Mouse (Mus musculus) CH12.LX (cell line): ENCODE measurements around the gene Ptcd2. TPM values are rescaled to one million over a fixed set of nuclear protein-coding genes. Genes with fewer than 3 reads are reported as not detected.

ENCODE experiments used
- DNase-seq: peaks from one replicate; pipeline ENCODE4 v3.0.0-alpha.2; 2013; ENCODE audit errors: extremely low read depth
- H3K27ac ChIP-seq: 2 replicates; pipeline ENCODE4 v1.5.1; 2012; ENCODE audit warnings: low read depth, mild to moderate bottlenecking, control low read depth, moderate library complexity; ENCODE audit not compliant: insufficient read depth
- H3K27me3 ChIP-seq: replicated peaks from 2 replicates; pipeline ENCODE3; 2012; ENCODE audit warnings: inconsistent platforms
- H3K36me3 ChIP-seq, 2 experiments: replicated peaks in 1 of 2; 2 replicates each; pipeline versions ENCODE3 to v1.6.1; 2012; ENCODE audit warnings: inconsistent platforms in 1 of 2, low read length in 1 of 2, mild to moderate bottlenecking in 1 of 2, mixed read lengths in 1 of 2, moderate library complexity in 1 of 2; ENCODE audit not compliant: control insufficient read depth in 1 of 2, insufficient read depth in 1 of 2
- H3K4me1 ChIP-seq, 2 experiments: 2 replicates each; pipeline ENCODE4 v1.6.1; 2012; ENCODE audit warnings: inconsistent platforms in 1 of 2, moderate library complexity in 1 of 2; ENCODE audit not compliant: insufficient read depth in 2 of 2, control insufficient read depth in 1 of 2
- H3K4me2 ChIP-seq: 2 replicates; pipeline ENCODE4 v1.6.1; 2012; ENCODE audit warnings: low read depth, mild to moderate bottlenecking, control low read depth; ENCODE audit not compliant: poor library complexity, insufficient read depth, severe bottlenecking
- H3K4me3 ChIP-seq, 3 experiments: fragments of 150-350 bp in 1 of 3; sonication (generic) in 1 of 3; replicated peaks in 1 of 3; 2 replicates each; pipeline versions ENCODE3 to v1.5.1; 2011 to 2012; ENCODE audit warnings: low read depth in 2 of 3, low read length in 2 of 3, mild to moderate bottlenecking in 2 of 3, moderate library complexity in 2 of 3, control low read depth in 1 of 3, improper control_type of control experiment in 1 of 3, inconsistent platforms in 1 of 3, mixed read lengths in 1 of 3; ENCODE audit not compliant: poor library complexity in 1 of 3
- H3K79me2 ChIP-seq: replicated peaks from 2 replicates; pipeline ENCODE4 v1.6.1; 2012; ENCODE audit warnings: mild to moderate bottlenecking, moderate library complexity; ENCODE audit not compliant: control insufficient read depth, poor library complexity, insufficient read depth, severe bottlenecking; ENCODE audit errors: extremely low read depth
- H3K9ac ChIP-seq: 2 replicates; pipeline ENCODE4 v1.6.1; 2012; ENCODE audit warnings: low read depth, mild to moderate bottlenecking, control low read depth, moderate library complexity; ENCODE audit not compliant: insufficient read depth
- H3K9me3 ChIP-seq: replicated peaks from 2 replicates; pipeline ENCODE3; 2012; ENCODE audit warnings: low read length, inconsistent platforms, mixed read lengths
- BHLHE40 ChIP-seq: IDR thresholded peaks from 2 replicates; pipeline ENCODE4 v1.6.1; 2011; ENCODE audit warnings: mild to moderate bottlenecking, low read depth, low read length, improper control_type of control experiment
- CHD1 ChIP-seq: IDR thresholded peaks from 2 replicates; pipeline ENCODE4 v1.6.1; 2012; ENCODE audit warnings: low read depth, low read length, improper control_type of control experiment, inconsistent platforms
- CHD2 ChIP-seq: IDR thresholded peaks from 2 replicates; pipeline ENCODE4 v1.6.1; 2011; ENCODE audit warnings: low read length, improper control_type of control experiment
- CTCF ChIP-seq, 2 experiments: IDR thresholded peaks in 1 of 2; conservative IDR thresholded peaks in 1 of 2; 2 replicates each; pipeline ENCODE4 v1.5.1; 2011 to 2012; ENCODE audit warnings: low read depth in 2 of 2, low read length in 2 of 2, improper control_type of control experiment in 1 of 2, inconsistent platforms in 1 of 2, mild to moderate bottlenecking in 1 of 2, moderate library complexity in 1 of 2
- E2F4 ChIP-seq: IDR thresholded peaks from 2 replicates; pipeline ENCODE4 v1.6.1; 2011; ENCODE audit warnings: low read depth, low read length, improper control_type of control experiment; ENCODE audit not compliant: insufficient replicate concordance
- ELF1 ChIP-seq: IDR thresholded peaks from 2 replicates; pipeline ENCODE4 v1.6.1; 2014; ENCODE audit warnings: low read depth, mild to moderate bottlenecking, inconsistent platforms, low read length, improper control_type of control experiment
- EP300 ChIP-seq: IDR thresholded peaks from 2 replicates; pipeline ENCODE4 v1.6.1; 2011; ENCODE audit warnings: low read length, improper control_type of control experiment
- ETS1 ChIP-seq: conservative IDR thresholded peaks from 2 replicates; pipeline ENCODE4 v1.6.1; 2012; ENCODE audit warnings: low read depth, mild to moderate bottlenecking, inconsistent platforms, low read length, improper control_type of control experiment, moderate library complexity
- GABPA ChIP-seq: IDR thresholded peaks from 2 replicates; pipeline ENCODE4 v1.6.1; 2012; ENCODE audit warnings: low read depth, low read length, improper control_type of control experiment, inconsistent platforms; ENCODE audit not compliant: insufficient replicate concordance
- HCFC1 ChIP-seq: IDR thresholded peaks from 2 replicates; pipeline ENCODE4 v1.6.1; 2012; ENCODE audit warnings: low read depth, mild to moderate bottlenecking, inconsistent platforms, low read length, improper control_type of control experiment
- IRF4 ChIP-seq: IDR thresholded peaks from 2 replicates; pipeline ENCODE4 v1.6.1; 2014; ENCODE audit warnings: low read depth, mild to moderate bottlenecking, inconsistent platforms, low read length, improper control_type of control experiment
- JUN ChIP-seq: IDR thresholded peaks from 2 replicates; pipeline ENCODE4 v1.6.1; 2011; ENCODE audit warnings: low read depth, mild to moderate bottlenecking, low read length, improper control_type of control experiment, moderate library complexity; ENCODE audit not compliant: insufficient read depth
- JUND ChIP-seq: conservative IDR thresholded peaks from 2 replicates; pipeline ENCODE4 v1.6.1; 2011; ENCODE audit warnings: low read depth, low read length, improper control_type of control experiment
- KAT2A ChIP-seq: IDR thresholded peaks from 2 replicates; pipeline ENCODE4 v1.6.1; 2012; ENCODE audit warnings: low read length, improper control_type of control experiment, inconsistent platforms; ENCODE audit not compliant: insufficient replicate concordance
- MAFK ChIP-seq: IDR thresholded peaks from 2 replicates; pipeline ENCODE4 v1.6.1; 2011; ENCODE audit warnings: low read length, improper control_type of control experiment; ENCODE audit not compliant: insufficient replicate concordance
- MAX ChIP-seq: IDR thresholded peaks from 2 replicates; pipeline ENCODE4 v1.6.1; 2011; ENCODE audit warnings: low read length, improper control_type of control experiment
- MEF2A ChIP-seq: IDR thresholded peaks from 2 replicates; pipeline ENCODE4 v1.6.1; 2014; ENCODE audit warnings: low read depth, mild to moderate bottlenecking, inconsistent platforms, low read length, improper control_type of control experiment, borderline replicate concordance
- MXI1 ChIP-seq: IDR thresholded peaks from 2 replicates; pipeline ENCODE4 v1.6.1; 2011; ENCODE audit warnings: mild to moderate bottlenecking, low read depth, low read length, improper control_type of control experiment
- NELFE ChIP-seq: IDR thresholded peaks from 2 replicates; pipeline ENCODE4 v1.6.1; 2011; ENCODE audit warnings: low read depth, low read length, improper control_type of control experiment
- NRF1 ChIP-seq: IDR thresholded peaks from 2 replicates; pipeline ENCODE4 v1.6.1; 2014; ENCODE audit warnings: low read depth, mild to moderate bottlenecking, inconsistent platforms, low read length, improper control_type of control experiment, moderate library complexity
- PAX5 ChIP-seq: IDR thresholded peaks from 2 replicates; pipeline ENCODE4 v1.6.1; 2012; ENCODE audit warnings: low read length, inconsistent platforms, mixed read lengths
- POLR2A ChIP-seq: IDR thresholded peaks from 2 replicates; pipeline ENCODE4 v1.6.1; 2011; ENCODE audit warnings: low read depth, mild to moderate bottlenecking, improper control_type of control experiment, low read length
- POLR2AphosphoS2 ChIP-seq: IDR thresholded peaks from 2 replicates; pipeline ENCODE4 v1.6.1; 2011; ENCODE audit warnings: low read depth, low read length, improper control_type of control experiment
- RAD21 ChIP-seq: IDR thresholded peaks from 2 replicates; pipeline ENCODE4 v1.6.1; 2011; ENCODE audit warnings: low read depth, mild to moderate bottlenecking, low read length, improper control_type of control experiment, moderate library complexity
- RCOR1 ChIP-seq: conservative IDR thresholded peaks from 2 replicates; pipeline ENCODE4 v1.6.1; 2012; ENCODE audit warnings: low read depth, mild to moderate bottlenecking, inconsistent platforms, low read length, improper control_type of control experiment
- SIN3A ChIP-seq: IDR thresholded peaks from 2 replicates; pipeline ENCODE4 v1.6.1; 2012; ENCODE audit warnings: low read length, improper control_type of control experiment, inconsistent platforms
- SMC3 ChIP-seq: IDR thresholded peaks from 2 replicates; pipeline ENCODE4 v1.6.1; 2011; ENCODE audit warnings: low read depth, low read length, improper control_type of control experiment
- TBP ChIP-seq: conservative IDR thresholded peaks from 2 replicates; pipeline ENCODE4 v1.6.1; 2011; ENCODE audit warnings: low read depth, low read length, improper control_type of control experiment
- TCF12 ChIP-seq: IDR thresholded peaks from 2 replicates; pipeline ENCODE4 v1.6.1; 2014; ENCODE audit warnings: low read depth, mild to moderate bottlenecking, inconsistent platforms, low read length, improper control_type of control experiment
- UBTF ChIP-seq: IDR thresholded peaks from 2 replicates; pipeline ENCODE4 v1.6.1; 2012; ENCODE audit warnings: low read depth, mild to moderate bottlenecking, inconsistent platforms, low read length, improper control_type of control experiment, moderate library complexity
- USF1 ChIP-seq: IDR thresholded peaks from 2 replicates; pipeline ENCODE4 v1.6.1; 2014; ENCODE audit warnings: low read depth, mild to moderate bottlenecking, inconsistent platforms, low read length, improper control_type of control experiment
- ZC3H11A ChIP-seq: IDR thresholded peaks from 2 replicates; pipeline ENCODE4 v1.6.1; 2012; ENCODE audit warnings: low read depth, mild to moderate bottlenecking, inconsistent platforms, low read length, improper control_type of control experiment
- ZKSCAN1 ChIP-seq: IDR thresholded peaks from 2 replicates; pipeline ENCODE4 v1.6.1; 2012; ENCODE audit warnings: low read depth, inconsistent platforms, low read length, improper control_type of control experiment, borderline replicate concordance
- ZMIZ1 ChIP-seq: IDR thresholded peaks from 2 replicates; pipeline ENCODE4 v1.6.1; 2012; ENCODE audit warnings: low read depth, mild to moderate bottlenecking, inconsistent platforms, low read length, improper control_type of control experiment
- ZNF384 ChIP-seq: IDR thresholded peaks from 2 replicates; pipeline ENCODE4 v1.6.1; 2012; ENCODE audit warnings: low read depth, low read length, improper control_type of control experiment, inconsistent platforms
- dilution Hi-C: fragments of 300-500 bp; cut with MboI; formaldehyde crosslinking; loops from 2 replicates; pipeline ENCODE4 v1.14.3; 2020; ENCODE audit warnings: low sequenced_read_pairs; ENCODE audit not compliant: extremely low pct_unique_long_range_greater_than_20kb, extremely low pct_ligation_motif_present
- in situ Hi-C: fragments of 300-500 bp; cut with MboI; formaldehyde crosslinking; loops from 3 replicates; pipeline ENCODE4 v1.14.3; 2019; ENCODE audit warnings: low sequenced_read_pairs, low pct_ligation_motif_present, low pct_unique_long_range_greater_than_20kb, mixed read lengths
- polyA plus RNA-seq: library from polyadenylated mRNA; unstranded; fragments of >175 nt; gene quantifications from 2 replicates; pipeline ENCODE4 v1.2.1, GENCODE M21; 2012; ENCODE audit warnings: low read depth; ENCODE audit not compliant: insufficient read length
- total RNA-seq, 2 experiments: library from RNA; depleted of rRNA; stranded (reverse); fragments of 300-350 nt in 1 of 2; fragments of >200 nt in 1 of 2; gene quantifications; 2 replicates each; pipeline ENCODE4 v1.2.3; 2012 to 2014

The Ptcd2 gene
- total RNA-seq (2012; rRNA removed) (32.4 and 34.4 TPM in 2 replicates), total RNA-seq (2014; rRNA removed) (84.8 and 92.9 TPM in 2 replicates), polyA plus RNA-seq (36.9 and 52.2 TPM in 2 replicates)

GRCm38 (mm10) chr13:99344599-99345575 is at the start of gene Ptcd2, which contains the start of gene Mrps27:
TSS of gene Ptcd2 (minus strand) at chr13:99344705.
TSS of gene Mrps27 (plus strand) at chr13:99344786.
- Histone ChIP-seq H3K9me3 (no peaks in the 10 kb centered on the region), H3K27me3 (no peaks in the 10 kb centered on the region), H3K4me3 (peak within 1 kb of the TSS; percentile 92 to 97 (median 94)), H3K36me3 (peaks cover 44 to 56% of the 10 kb centered on the region in 2 experiments), H3K9ac (peak within 1 kb of the TSS; percentile 83), H3K79me2 (peaks cover 42% of the 10 kb centered on the region), H3K4me2 (peak within 1 kb of the TSS; percentile 85), H3K4me1 (peaks cover 7 to 47% of the 10 kb centered on the region in 2 experiments), H3K27ac (peak within 1 kb of the TSS; percentile 44; the same call in 1 of the 2 replicates)
- dilution Hi-C loops: no loop called here
- TF ChIP-seq JUND (no peak), ZKSCAN1 (no peak), NRF1 (peak; percentile 67), BHLHE40 (no peak), ZC3H11A (no peak), PAX5 (no peak), JUN (no peak), CHD1 (peak; percentile 99), RCOR1 (no peak), KAT2A (peak; percentile 83; the same call in 1 of the 2 replicates), USF1 (no peak), POLR2A (peak; percentile 96), ETS1 (peak; percentile 24; the same call in 1 of the 2 replicates), MAX (peak; percentile 9; the same call in 1 of the 2 replicates), E2F4 (no peak), RAD21 (no peak), NELFE (peak; percentile 86; the same call in 1 of the 2 replicates), ZNF384 (peak; percentile 75), CTCF (conservative IDR thresholded peaks at IDR 0.05 in 1 of 2, IDR thresholded peaks at IDR 0.05 in 1 of 2; ENCODE audit: low read depth in 2 of 2, low read length in 2 of 2) (no peak), UBTF (peak; percentile 54; the same call in 1 of the 2 replicates), TCF12 (peak; percentile 98), CHD2 (no peak), EP300 (no peak), POLR2AphosphoS2 (peak; percentile 67; the same call in 1 of the 2 replicates), HCFC1 (peak; percentile 92), MEF2A (peak; percentile 85; the same call in 1 of the 2 replicates), SIN3A (peak; percentile 89), MAFK (no peak), TBP (peak; percentile 93), SMC3 (no peak), IRF4 (peak; percentile 81; the same call in 1 of the 2 replicates), GABPA (no peak; the same call in 1 of the 2 replicates), ZMIZ1 (no peak; the same call in 1 of the 2 replicates), MXI1 (peak; percentile 86), ELF1 (peak; percentile 87)
- in situ Hi-C loops: no loop called here
- DNase-seq: peak; percentile 93
